Mouse (Mus musculus): ENCODE data around the gene Srsf5.
"Not testable (repeated sequence)": the region's sequence is repeated elsewhere in the genome, so short reads cannot be mapped to it uniquely, and the experiment has no call there.

Srsf5 gene

GRCm38 (mm10) chr12:80948202-80948601 is 2.9 kb downstream of the Srsf5 start:
- DNase-seq (ENCODE audit: low spot score in 2 of 2): no peak

- DNase-seq (ENCODE audit: low spot score in 2 of 2): not testable (repeated sequence)
Measured at GRCm38 (mm10) chr12:80949603-80950002, 4.3 kb downstream of the Srsf5 start.

- no peak for DNase-seq (ENCODE audit: low spot score in 2 of 2)
Measured at GRCm38 (mm10) chr12:80951640-80952219, 6.4 kb downstream of the Srsf5 start.

- DNase-seq (ENCODE audit: low spot score in 2 of 2): no peak
Measured at GRCm38 (mm10) chr12:80952526-80952925, 7.2 kb downstream of the Srsf5 start.

GRCm38 (mm10) chr12:80956039-80956438 is 10.7 kb downstream of the Srsf5 start:
- DNase-seq (ENCODE audit: low spot score in 2 of 2): no peak

- no peak for DNase-seq (ENCODE audit: low spot score in 2 of 2)
Measured at GRCm38 (mm10) chr12:80957961-80958360, 12.7 kb downstream of the Srsf5 start.

GRCm38 (mm10) chr12:80962566-80962965 is 17.3 kb downstream of the Srsf5 start:
- DNase-seq (ENCODE audit: low spot score in 2 of 2): no peak

- DNase-seq (ENCODE audit: low spot score in 2 of 2): no peak
Measured at GRCm38 (mm10) chr12:80966059-80966838, 20.9 kb downstream of the Srsf5 start.

GRCm38 (mm10) chr12:80967918-80968317 is 22.6 kb downstream of the Srsf5 start:
- DNase-seq (ENCODE audit: low spot score in 2 of 2): no peak

GRCm38 (mm10) chr12:80968605-80969004 is 23.3 kb downstream of the Srsf5 start, which contains the start of gene Slc10a1:
Slc10a1 (minus strand) TSS chr12:80968705.
- DNase-seq (ENCODE audit: low spot score in 2 of 2): no peak

- DNase-seq (ENCODE audit: low spot score in 2 of 2): no peak
Measured at GRCm38 (mm10) chr12:80970181-80970705, 24.9 kb downstream of the Srsf5 start.

- no peak for DNase-seq (ENCODE audit: low spot score in 2 of 2)
Measured at GRCm38 (mm10) chr12:80971756-80972155, 26.5 kb downstream of the Srsf5 start.

- DNase-seq (ENCODE audit: low spot score in 2 of 2): no peak
Measured at GRCm38 (mm10) chr12:80975939-80976671, 30.8 kb downstream of the Srsf5 start.

- peak; percentile 17 to 80 for DNase-seq (ENCODE audit: low spot score in 2 of 2)
Measured at GRCm38 (mm10) chr12:80982326-80982725, 37.0 kb downstream of the Srsf5 start.

- DNase-seq (ENCODE audit: low spot score in 2 of 2): no peak
Measured at GRCm38 (mm10) chr12:80983695-80984094, 38.4 kb downstream of the Srsf5 start.

GRCm38 (mm10) chr12:80986628-80987027 is 41.3 kb downstream of the Srsf5 start:
- DNase-seq (ENCODE audit: low spot score in 2 of 2): no peak

GRCm38 (mm10) chr12:80988286-80988685 is 43.0 kb downstream of the Srsf5 start:
- no peak for DNase-seq (ENCODE audit: low spot score in 2 of 2)

GRCm38 (mm10) chr12:80990901-80991445 is 45.7 kb downstream of the Srsf5 start:
- no peak for DNase-seq (ENCODE audit: low spot score in 2 of 2)

GRCm38 (mm10) chr12:80991806-80992205 is 46.5 kb downstream of the Srsf5 start:
- no peak for DNase-seq (ENCODE audit: low spot score in 2 of 2)

- DNase-seq (ENCODE audit: low spot score in 2 of 2): no peak
Measured at GRCm38 (mm10) chr12:80992540-80993122, 47.3 kb downstream of the Srsf5 start.

- DNase-seq (ENCODE audit: low spot score in 2 of 2): no peak
Measured at GRCm38 (mm10) chr12:80993773-80994172, 48.5 kb downstream of the Srsf5 start.

- DNase-seq (ENCODE audit: low spot score in 2 of 2): no peak
Measured at GRCm38 (mm10) chr12:80995326-80995725, 50.0 kb downstream of the Srsf5 start.

All from frontal cortex, postnatal 10 days (tissue).